Mouse (Mus musculus) neural tube, embryonic 14.5 days (tissue): ENCODE data around the gene 4921536K21Rik. TPM values are rescaled to one million over a fixed set of nuclear protein-coding genes. Genes with fewer than 3 reads are reported as not detected.
A peak's percentile ranks its signal among the peaks of the same experiment; 100 is the strongest.
"Not testable (repeated sequence)": the region's sequence is repeated elsewhere in the genome, so short reads cannot be mapped to it uniquely, and the experiment has no call there.

Source experiments
- ATAC-seq: fragments of 200-750 bp; cut with Nextera tagmentation; 2 replicates; pipeline ENCODE4 v1.8.0; 2017; ENCODE audit warnings: low read depth, mild to moderate bottlenecking, moderate TSS enrichment, moderate library complexity
- H3K27ac ChIP-seq: fragments of 300-500 bp; sonication (generic); 2 replicates; pipeline ENCODE4 v1.5.1; 2014; ENCODE audit warnings: low read depth, mild to moderate bottlenecking, control low read depth, low read length, moderate library complexity, mixed read lengths
- H3K27me3 ChIP-seq: fragments of 300-500 bp; sonication (generic); 2 replicates; pipeline ENCODE4 v1.6.1; 2014; ENCODE audit warnings: low read length; ENCODE audit not compliant: control insufficient read depth, insufficient read depth
- H3K36me3 ChIP-seq: fragments of 300-500 bp; sonication (generic); 2 replicates; pipeline ENCODE4 v1.6.1; 2014; ENCODE audit warnings: low read length, mixed read lengths; ENCODE audit not compliant: control insufficient read depth, insufficient read depth
- H3K4me1 ChIP-seq: fragments of 300-500 bp; sonication (generic); 2 replicates; pipeline ENCODE4 v1.6.1; 2014; ENCODE audit warnings: low read length; ENCODE audit not compliant: control insufficient read depth, insufficient read depth
- H3K4me2 ChIP-seq: fragments of 300-500 bp; sonication (generic); 2 replicates; pipeline ENCODE4 v1.6.1; 2014; ENCODE audit warnings: mild to moderate bottlenecking, low read depth, low read length, control low read depth
- H3K4me3 ChIP-seq: fragments of 300-500 bp; sonication (generic); 2 replicates; pipeline ENCODE4 v1.5.1; 2014; ENCODE audit warnings: low read depth, low read length, control low read depth, mixed read lengths
- H3K9ac ChIP-seq: fragments of 300-500 bp; sonication (generic); replicated peaks from 2 replicates; pipeline ENCODE4 v1.6.1; 2014; ENCODE audit warnings: low read depth, mild to moderate bottlenecking, control low read depth, low read length, mixed read lengths
- H3K9me3 ChIP-seq: fragments of 300-500 bp; sonication (generic); 2 replicates; pipeline ENCODE4 v1.6.1; 2016; ENCODE audit warnings: low read length; ENCODE audit not compliant: control insufficient read depth
- WGBS: fragments of 180-500 bp; shearing (Covaris S2); extraction: QIAGEN DNeasy Blood & Tissue Kit; methylation state at CpG from one replicate; pipeline ENCODE4 v1.1.7; 2014; 5-methylcytosine and 5-hydroxymethylcytosine counted together
- polyA plus RNA-seq: library from polyadenylated mRNA; unstranded; fragments of >200 nt; fragmentation: Nextera tagmentation; extraction: Ambion mirVana; gene quantifications from 2 replicates; pipeline ENCODE4 v1.2.1, GENCODE M21; 2014

The 4921536K21Rik gene
- polyA plus RNA-seq, 1 experiment from 2014 or later = 0.17 TPM

- Histone ChIP-seq H3K4me3 (peak overlapping the region; percentile 61), H3K4me2 (peak overlapping the region; percentile 93), H3K27ac (peak overlapping the region; percentile 71), H3K36me3 (no peaks in the 10 kb centered on the region), H3K27me3 (no peaks in the 10 kb centered on the region), H3K4me1 (peaks cover 33% of the 10 kb centered on the region), H3K9me3 (no peaks in the 10 kb centered on the region), H3K9ac (peak overlapping the region; percentile 66)
- WGBS = under 1% methylated on average over 65 of the region's 65 CpGs
- ATAC-seq = peak; percentile 84
These were observed 18.6 kb upstream of the 4921536K21Rik start for GRCm38 (mm10) chr11:3913316-3914108.

- Histone ChIP-seq H3K4me2 (peak overlapping the region; percentile 93), H3K36me3 (no peaks in the 10 kb centered on the region), H3K4me1 (peaks cover 33% of the 10 kb centered on the region), H3K4me3 (peak overlapping the region; percentile 61), H3K27ac (peak overlapping the region; percentile 71; the same call in 1 of the 2 replicates), H3K27me3 (no peaks in the 10 kb centered on the region), H3K9ac (peak overlapping the region; percentile 66), H3K9me3 (no peaks in the 10 kb centered on the region)
- WGBS = 4% methylated on average over 16 of the region's 16 CpGs
- ATAC-seq = peak; percentile 31; the same call in 1 of the 2 replicates
These were observed 18.0 kb upstream of the 4921536K21Rik start for GRCm38 (mm10) chr11:3912875-3913271.

- Histone ChIP-seq H3K9ac (peak overlapping the region; percentile 66), H3K4me2 (peak overlapping the region; percentile 93), H3K4me1 (peaks cover 33% of the 10 kb centered on the region), H3K27ac (peak overlapping the region; percentile 0; the same call in 1 of the 2 replicates), H3K9me3 (no peaks in the 10 kb centered on the region), H3K4me3 (peak overlapping the region; percentile 61), H3K36me3 (no peaks in the 10 kb centered on the region), H3K27me3 (no peaks in the 10 kb centered on the region)
- 9% methylated on average over 19 of the region's 19 CpGs for WGBS
- no peak for ATAC-seq
These were observed 17.4 kb upstream of the 4921536K21Rik start for GRCm38 (mm10) chr11:3912100-3912874.

- peak overlapping the region; percentile 93 for H3K4me2 ChIP-seq
- H3K4me1 ChIP-seq = peaks cover 33% of the 10 kb centered on the region
- H3K27me3 ChIP-seq, H3K9me3 ChIP-seq, ATAC-seq, H3K27ac ChIP-seq, H3K36me3 ChIP-seq: not testable (repeated sequence)
- 0 out of 2 replicates have a peak overlapping the region, but pooled peaks have one; percentile 9 for H3K4me3 ChIP-seq
- 0 out of 2 replicates have a peak overlapping the region, but pooled peaks have one; percentile 25 for H3K9ac ChIP-seq
- 91% methylated on average over 5 of the region's 6 CpGs for WGBS
These were observed 16.5 kb upstream of the 4921536K21Rik start for GRCm38 (mm10) chr11:3911440-3911839.

DNA sequence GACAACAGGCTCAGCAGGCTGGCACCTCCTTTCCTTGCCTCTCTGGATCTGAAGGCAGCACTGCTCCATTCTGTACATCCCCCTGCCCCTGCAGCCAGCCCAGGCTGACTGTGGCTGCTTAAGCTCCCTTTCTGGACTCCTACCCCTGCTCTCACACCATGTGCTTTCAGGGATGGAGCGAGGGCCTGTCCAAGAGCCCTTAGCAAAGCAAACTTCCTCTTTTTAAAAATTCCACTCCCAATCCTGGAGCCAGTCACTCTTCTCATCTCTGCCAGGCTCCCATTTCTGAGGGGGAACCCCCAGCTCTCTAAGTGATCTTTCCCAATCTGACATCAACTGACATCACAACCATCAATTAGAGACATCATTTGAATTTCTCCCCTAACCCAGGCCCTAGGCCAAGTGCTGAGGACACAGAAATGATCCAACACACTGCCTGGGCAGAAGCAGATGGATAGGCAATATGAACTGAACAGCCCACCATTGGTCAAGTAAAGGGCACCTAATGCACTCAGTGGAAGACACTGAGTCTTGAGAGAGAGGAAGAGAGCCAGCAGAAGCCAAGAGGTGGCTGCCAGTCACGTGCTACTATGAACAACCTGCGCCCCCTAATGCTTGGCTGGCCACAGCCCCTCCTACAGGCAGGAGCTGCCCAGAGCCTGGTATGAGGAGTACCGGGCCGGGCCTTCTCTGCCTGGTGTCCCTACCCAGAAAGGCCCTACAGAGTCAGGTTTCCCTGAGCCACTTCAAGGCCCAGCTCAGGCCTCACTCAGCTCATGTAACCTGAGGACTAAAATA, 15.8 kb upstream of the 4921536K21Rik start:
- Histone ChIP-seq H3K27me3 (no peaks in the 10 kb centered on the region), H3K36me3 (no peaks in the 10 kb centered on the region; the same call in 1 of the 2 replicates), H3K4me3 (0 out of 2 replicates have a peak overlapping the region, but pooled peaks have one; percentile 9), H3K27ac (no peak overlapping the region), H3K4me1 (peaks cover 33% of the 10 kb centered on the region), H3K4me2 (peak overlapping the region; percentile 93), H3K9me3 (no peaks in the 10 kb centered on the region), H3K9ac (0 out of 2 replicates have a peak overlapping the region, but pooled peaks have one; percentile 25)
- ATAC-seq = no peak
- WGBS = 54% methylated on average over 5 of the region's 5 CpGs

GRCm38 (mm10) chr11:3909236-3909635, 14.3 kb upstream of the 4921536K21Rik start:
- WGBS = 90% methylated on average over 4 of the region's 4 CpGs
- H3K4me1 ChIP-seq = peaks cover 33% of the 10 kb centered on the region

DNA sequence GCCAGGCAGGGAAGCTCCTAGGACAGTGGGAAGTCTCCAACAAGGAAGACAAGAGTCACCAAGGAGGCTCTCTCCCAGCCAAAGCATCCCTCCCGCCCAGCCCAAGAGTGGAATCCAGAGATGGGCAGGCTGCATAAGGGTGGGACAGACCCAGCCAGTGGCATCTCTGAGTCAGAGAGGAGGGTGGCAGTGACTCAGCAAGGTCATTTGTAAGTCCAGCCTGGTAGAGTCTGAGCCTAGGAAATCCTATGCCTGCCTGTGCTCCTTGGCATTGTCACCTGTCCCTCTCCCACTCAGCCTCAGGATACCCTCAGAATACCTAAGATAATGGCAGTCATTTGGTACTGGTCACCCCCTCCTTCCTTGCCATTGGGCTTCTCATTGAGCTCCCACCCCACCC, 10.5 kb upstream of the 4921536K21Rik start:
- no peaks in the 10 kb centered on the region for H3K9me3 ChIP-seq
- no peak overlapping the region for H3K4me3 ChIP-seq
- H3K4me2 ChIP-seq = no peak overlapping the region
- H3K27me3 ChIP-seq = no peaks in the 10 kb centered on the region
- H3K9ac ChIP-seq = no peak overlapping the region
- no peaks in the 10 kb centered on the region; the same call in none of the 2 replicates for H3K36me3 ChIP-seq
- H3K27ac ChIP-seq = no peak overlapping the region
- H3K4me1 ChIP-seq = peaks cover 7% of the 10 kb centered on the region
- ATAC-seq = no peak
- WGBS = 75% methylated on average over 1 of the region's 1 CpGs

More at GRCm38 (mm10) chr11:3909236-3909635, 14.3 kb upstream of the 4921536K21Rik start:
- no peak overlapping the region for H3K27ac ChIP-seq
- H3K9ac ChIP-seq = no peak overlapping the region
- H3K4me3 ChIP-seq = no peak overlapping the region
- no peaks in the 10 kb centered on the region; the same call in none of the 2 replicates for H3K36me3 ChIP-seq
- no peak for ATAC-seq
- H3K4me2 ChIP-seq = 0 out of 2 replicates have a peak overlapping the region, but pooled peaks have one; percentile 3
- H3K27me3 ChIP-seq = no peaks in the 10 kb centered on the region
- no peaks in the 10 kb centered on the region for H3K9me3 ChIP-seq

GRCm38 (mm10) chr11:3904673-3905072, 9.8 kb upstream of the 4921536K21Rik start:
- H3K36me3 ChIP-seq = no peaks in the 10 kb centered on the region; the same call in none of the 2 replicates
- no peak overlapping the region for H3K9ac ChIP-seq
- H3K27me3 ChIP-seq = no peaks in the 10 kb centered on the region
- H3K4me1 ChIP-seq = peaks cover 3% of the 10 kb centered on the region; the same call in 1 of the 2 replicates
- H3K4me3 ChIP-seq = no peak overlapping the region
- no peak overlapping the region for H3K4me2 ChIP-seq
- no peaks in the 10 kb centered on the region for H3K9me3 ChIP-seq
- ATAC-seq = no peak
- 86% methylated on average over 6 of the region's 6 CpGs for WGBS
- H3K27ac ChIP-seq = no peak overlapping the region
